Mouse (Mus musculus) CD4-positive helper T cell, adult 2 months (primary cell): Measurements from ENCODE around the gene Ccnjl.

Experiments
- DNase-seq: peaks from one replicate; pipeline ENCODE4 v3.0.0-alpha.2; 2012; ENCODE audit warnings: low read depth, missing footprints, low spot score

Gene Ccnjl

GRCm38 (mm10) chr11:43568263-43568662, 39.7 kb downstream of the Ccnjl start:
- DNase-seq = peak; percentile 32

GRCm38 (mm10) chr11:43569188-43569587, 40.6 kb downstream of the Ccnjl start:
- DNase-seq = no peak

- no peak for DNase-seq
Measured at GRCm38 (mm10) chr11:43569595-43569994, 41.0 kb downstream of the Ccnjl start.

- DNase-seq = no peak
Measured at GRCm38 (mm10) chr11:43575061-43575375, 46.4 kb downstream of the Ccnjl start.

GRCm38 (mm10) chr11:43575376-43576151, 47.0 kb downstream of the Ccnjl start:
- no peak for DNase-seq

- DNase-seq = no peak
Measured at GRCm38 (mm10) chr11:43577713-43578478, 49.3 kb downstream of the Ccnjl start.

- no peak for DNase-seq
Measured at GRCm38 (mm10) chr11:43585211-43586005, 56.8 kb downstream of the Ccnjl start.

- peak; percentile 30 for DNase-seq
Measured at GRCm38 (mm10) chr11:43586324-43587090, 57.9 kb downstream of the Ccnjl start, which contains the start of gene 4933415A04Rik. Gene 4933415A04Rik, plus strand, starts transcription at chr11:43587040.

- DNase-seq = no peak
Measured at GRCm38 (mm10) chr11:43589530-43590072, 61.0 kb downstream of the Ccnjl start.

GRCm38 (mm10) chr11:43601440-43601839, 72.9 kb downstream of the Ccnjl start, which contains the start of gene Fabp6:
Gene Fabp6, minus strand, starts transcription at chr11:43601540.
- DNase-seq = no peak

- no peak for DNase-seq
Measured at GRCm38 (mm10) chr11:43604207-43604606, 75.6 kb downstream of the Ccnjl start.

GRCm38 (mm10) chr11:43604891-43605290, 76.3 kb downstream of the Ccnjl start:
- no peak for DNase-seq

GRCm38 (mm10) chr11:43605859-43606258, 77.3 kb downstream of the Ccnjl start:
- no peak for DNase-seq

- DNase-seq = no peak
Measured at GRCm38 (mm10) chr11:43608440-43608839, 79.9 kb downstream of the Ccnjl start.

GRCm38 (mm10) chr11:43610006-43610661, 81.5 kb downstream of the Ccnjl start:
- DNase-seq = no peak

GRCm38 (mm10) chr11:43610662-43611033, 82.1 kb downstream of the Ccnjl start:
- no peak for DNase-seq

GRCm38 (mm10) chr11:43612834-43613488, 84.4 kb downstream of the Ccnjl start:
- DNase-seq = peak; percentile 29

- no peak for DNase-seq
Measured at GRCm38 (mm10) chr11:43617924-43618323, 89.3 kb downstream of the Ccnjl start.

GRCm38 (mm10) chr11:43618403-43618802, 89.8 kb downstream of the Ccnjl start:
- no peak for DNase-seq

GRCm38 (mm10) chr11:43621769-43622168, 93.2 kb downstream of the Ccnjl start:
- DNase-seq = no peak
